Mouse (Mus musculus): ENCODE measurements at regions not wholly inside any gene's neighbourhood (a gene's known extent, or its start where the extent isn't known, plus 50 kb on each side); places are given as distances from the start of the nearest gene placed in this dataset.

- H3K9me3 ChIP-seq (ENCODE audit: low read length), result no peaks in the 10 kb centered on the region; the same call in 1 of the 2 replicates
- H3K4me1 ChIP-seq (replicated peaks; ENCODE audit: low read depth, low read length), result peaks cover 26% of the 10 kb centered on the region
- TF ChIP-seq CTCF (conservative IDR thresholded peaks at IDR 0.05; ENCODE audit: low read length) (no peak), NANOG (IDR thresholded peaks at IDR 0.05; ENCODE audit: borderline replicate concordance, low read length) (no peak), POU5F1 (IDR thresholded peaks at IDR 0.05; ENCODE audit: borderline replicate concordance, low read length) (no peak)
- H3K36me3 ChIP-seq (ENCODE audit: insufficient read depth, low read length), result no peaks in the 10 kb centered on the region
- H3K27me3 ChIP-seq (ENCODE audit: insufficient read depth, low read length), result peaks cover 51% of the 10 kb centered on the region
- H3K4me3 ChIP-seq (replicated peaks; ENCODE audit: low read length), result no peak overlapping the region
Measured at GRCm38 (mm10) chr13:52025482-52025848, 179.0 kb downstream of the Gadd45g start.

- peaks cover 46% of the 10 kb centered on the region for H3K27me3 ChIP-seq (ENCODE audit: insufficient read depth, low read length)
- no peak overlapping the region for H3K4me3 ChIP-seq (replicated peaks; ENCODE audit: low read length)
- no peaks in the 10 kb centered on the region for H3K36me3 ChIP-seq (ENCODE audit: insufficient read depth, low read length)
- peaks cover 20% of the 10 kb centered on the region for H3K4me1 ChIP-seq (replicated peaks; ENCODE audit: low read depth, low read length)
- no peak for TF ChIP-seq CTCF (conservative IDR thresholded peaks at IDR 0.05; ENCODE audit: low read length)
- TF ChIP-seq POU5F1 (IDR thresholded peaks at IDR 0.05; ENCODE audit: borderline replicate concordance, low read length), result no peak
- no peak for TF ChIP-seq NANOG (IDR thresholded peaks at IDR 0.05; ENCODE audit: borderline replicate concordance, low read length)
- peaks cover 6% of the 10 kb centered on the region; the same call in 1 of the 2 replicates for H3K9me3 ChIP-seq (ENCODE audit: low read length)
Measured at GRCm38 (mm10) chr13:52026291-52026690, 179.8 kb downstream of the Gadd45g start.

- no peak overlapping the region for H3K4me3 ChIP-seq (replicated peaks; ENCODE audit: low read length)
- peaks cover 22% of the 10 kb centered on the region for H3K27me3 ChIP-seq (ENCODE audit: insufficient read depth, low read length)
- no peak for TF ChIP-seq POU5F1 (IDR thresholded peaks at IDR 0.05; ENCODE audit: borderline replicate concordance, low read length)
- TF ChIP-seq NANOG (IDR thresholded peaks at IDR 0.05; ENCODE audit: borderline replicate concordance, low read length), result no peak
- TF ChIP-seq CTCF (conservative IDR thresholded peaks at IDR 0.05; ENCODE audit: low read length), result no peak
- H3K9me3 ChIP-seq (ENCODE audit: low read length), result peaks cover 6% of the 10 kb centered on the region; the same call in 1 of the 2 replicates
- peaks cover 5% of the 10 kb centered on the region for H3K4me1 ChIP-seq (replicated peaks; ENCODE audit: low read depth, low read length)
- H3K36me3 ChIP-seq (ENCODE audit: insufficient read depth, low read length), result no peaks in the 10 kb centered on the region
Measured at GRCm38 (mm10) chr13:52029868-52030422, 183.5 kb downstream of the Gadd45g start.

GRCm38 (mm10) chr13:52031465-52031864 lies 185.0 kb downstream of the Gadd45g start:
- TF ChIP-seq POU5F1 (IDR thresholded peaks at IDR 0.05; ENCODE audit: borderline replicate concordance, low read length) (no peak), CTCF (conservative IDR thresholded peaks at IDR 0.05; ENCODE audit: low read length) (no peak), NANOG (IDR thresholded peaks at IDR 0.05; ENCODE audit: borderline replicate concordance, low read length) (no peak)
- Histone ChIP-seq H3K36me3 (ENCODE audit: insufficient read depth, low read length) (no peaks in the 10 kb centered on the region), H3K27me3 (ENCODE audit: insufficient read depth, low read length) (peaks cover 13% of the 10 kb centered on the region)

GRCm38 (mm10) chr13:52035731-52036130 lies 189.3 kb downstream of the Gadd45g start:
- Histone ChIP-seq H3K4me1 (replicated peaks; ENCODE audit: low read depth, low read length) (peaks cover 3% of the 10 kb centered on the region; the same call in 1 of the 2 replicates), H3K36me3 (ENCODE audit: insufficient read depth, low read length) (no peaks in the 10 kb centered on the region), H3K4me3 (replicated peaks; ENCODE audit: low read length) (no peak overlapping the region), H3K27me3 (ENCODE audit: insufficient read depth, low read length) (no peaks in the 10 kb centered on the region; the same call in 1 of the 2 replicates), H3K9me3 (ENCODE audit: low read length) (peaks cover 5% of the 10 kb centered on the region)
- TF ChIP-seq NANOG (IDR thresholded peaks at IDR 0.05; ENCODE audit: borderline replicate concordance, low read length), result no peak
- TF ChIP-seq CTCF (conservative IDR thresholded peaks at IDR 0.05; ENCODE audit: low read length), result no peak
- TF ChIP-seq POU5F1 (IDR thresholded peaks at IDR 0.05; ENCODE audit: borderline replicate concordance, low read length), result no peak

More at GRCm38 (mm10) chr13:52031465-52031864, 185.0 kb downstream of the Gadd45g start:
- Histone ChIP-seq H3K4me3 (replicated peaks; ENCODE audit: low read length) (no peak overlapping the region), H3K4me1 (replicated peaks; ENCODE audit: low read depth, low read length) (peaks cover 3% of the 10 kb centered on the region; the same call in 1 of the 2 replicates), H3K9me3 (ENCODE audit: low read length) (peaks cover 6% of the 10 kb centered on the region; the same call in 1 of the 2 replicates)

- peaks cover 5% of the 10 kb centered on the region; the same call in 1 of the 2 replicates for H3K4me1 ChIP-seq (replicated peaks; ENCODE audit: low read depth, low read length)
- no peaks in the 10 kb centered on the region; the same call in 1 of the 2 replicates for H3K9me3 ChIP-seq (ENCODE audit: low read length)
- H3K36me3 ChIP-seq (ENCODE audit: insufficient read depth, low read length), result no peaks in the 10 kb centered on the region
- peaks cover 2% of the 10 kb centered on the region for H3K27me3 ChIP-seq (ENCODE audit: insufficient read depth, low read length)
- TF ChIP-seq CTCF (conservative IDR thresholded peaks at IDR 0.05; ENCODE audit: low read length) (no peak), NANOG (IDR thresholded peaks at IDR 0.05; ENCODE audit: borderline replicate concordance, low read length) (no peak), POU5F1 (IDR thresholded peaks at IDR 0.05; ENCODE audit: borderline replicate concordance, low read length) (no peak)
- no peak overlapping the region for H3K4me3 ChIP-seq (replicated peaks; ENCODE audit: low read length)
Measured at GRCm38 (mm10) chr13:52036351-52036750, 189.9 kb downstream of the Gadd45g start.

GRCm38 (mm10) chr13:52037218-52037617 lies 190.7 kb downstream of the Gadd45g start:
- Histone ChIP-seq H3K27me3 (ENCODE audit: insufficient read depth, low read length) (peaks cover 10% of the 10 kb centered on the region), H3K4me3 (replicated peaks; ENCODE audit: low read length) (no peak overlapping the region), H3K9me3 (ENCODE audit: low read length) (no peaks in the 10 kb centered on the region; the same call in 1 of the 2 replicates), H3K36me3 (ENCODE audit: insufficient read depth, low read length) (no peaks in the 10 kb centered on the region), H3K4me1 (replicated peaks; ENCODE audit: low read depth, low read length) (peaks cover 13% of the 10 kb centered on the region)
- TF ChIP-seq NANOG (IDR thresholded peaks at IDR 0.05; ENCODE audit: borderline replicate concordance, low read length) (no peak), POU5F1 (IDR thresholded peaks at IDR 0.05; ENCODE audit: borderline replicate concordance, low read length) (no peak), CTCF (conservative IDR thresholded peaks at IDR 0.05; ENCODE audit: low read length) (no peak)

- Histone ChIP-seq H3K27me3 (ENCODE audit: insufficient read depth, low read length) (peaks cover 24% of the 10 kb centered on the region), H3K36me3 (ENCODE audit: insufficient read depth, low read length) (no peaks in the 10 kb centered on the region), H3K4me3 (replicated peaks; ENCODE audit: low read length) (no peak overlapping the region), H3K9me3 (ENCODE audit: low read length) (no peaks in the 10 kb centered on the region; the same call in 1 of the 2 replicates), H3K4me1 (replicated peaks; ENCODE audit: low read depth, low read length) (peaks cover 20% of the 10 kb centered on the region)
- no peak for TF ChIP-seq POU5F1 (IDR thresholded peaks at IDR 0.05; ENCODE audit: borderline replicate concordance, low read length)
- no peak for TF ChIP-seq NANOG (IDR thresholded peaks at IDR 0.05; ENCODE audit: borderline replicate concordance, low read length)
- TF ChIP-seq CTCF (conservative IDR thresholded peaks at IDR 0.05; ENCODE audit: low read length), result no peak
Measured at GRCm38 (mm10) chr13:52041467-52042421, 195.3 kb downstream of the Gadd45g start.

Measured in E14TG2a.4 (cell line).